Comparison of ENCODE assay signal across 11 mouse cellular contexts in the genomic region with DNA sequence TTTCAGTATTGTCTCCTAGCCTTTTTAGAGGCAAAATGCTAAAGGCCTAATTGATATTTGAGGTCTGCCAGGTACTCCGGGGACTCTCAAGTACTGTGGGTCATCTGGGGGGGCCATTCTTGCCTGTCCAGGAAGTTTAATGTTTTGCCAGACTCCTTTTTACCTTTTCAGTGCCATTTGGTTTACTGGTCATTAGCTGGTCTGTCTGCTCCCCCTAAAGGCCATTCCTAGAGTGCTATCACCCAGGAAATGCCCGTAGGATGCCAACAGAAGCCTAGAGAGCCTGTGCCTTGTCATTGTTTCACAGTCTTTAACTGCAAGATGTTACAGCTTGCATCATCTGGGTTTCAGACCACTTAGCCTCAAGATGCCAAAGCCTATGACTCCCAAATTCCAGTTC. TPM values are rescaled to one million over a fixed set of nuclear protein-coding genes. Genes with fewer than 3 reads are reported as not detected.
DNase-seq lines count a peak whose midpoint lies in the region; TF ChIP-seq lines count a peak whose summit lies in the region.
"Had no signal": no experiment of that assay in that cellular context is flagged by ENCODE, and none has a peak within 500 bp of the region (broad histone marks: within the 10 kb centered on the region; RNA-seq: fewer than 3 reads in every experiment).

No protein-coding gene starts in this region.

- DNase-seq in cerebellum, postnatal 14 days: peak; percentile 35 to 43
- DNase-seq in cerebellum, postnatal 25 days: no peak
- no peak for DNase-seq in left cerebral cortex, adult 2 months (ENCODE audit: extremely low spot score in 1 of 2, low spot score in 2 of 2)
- no peak for DNase-seq in left cerebral cortex, adult 9 months (ENCODE audit: low spot score in 2 of 2)
- DNase-seq in NIH3T3 (ENCODE audit: low read depth): peak; percentile 57
- DNase-seq in kidney, postnatal 36 days: peak; percentile 62 to 79
- DNase-seq in urinary bladder, postnatal 25 days (ENCODE audit: low spot score): no peak
- no peak for DNase-seq in gastrocnemius, postnatal 14 days
- DNase-seq: cerebellum, postnatal 36 days had no signal

- peak; percentile 48 for TF ChIP-seq CTCF in left cerebral cortex, adult 2 months (IDR thresholded peaks at IDR 0.05)

- H3K4me3 ChIP-seq in left cerebral cortex, adult 2 months: no peak overlapping the region
- H3K4me3 ChIP-seq: embryonic facial prominence, embryonic 15.5 days had no signal

- intact Hi-C loops in left cerebral cortex, adult 2 months (cut with DNase I): loop anchor here (5.0 kb wide), 1 partner anchor 35 kb away; a partner anchor contains a TSS
- intact Hi-C loops in gastrocnemius, postnatal 14 days (cut with DNase I; ENCODE audit: low total_unique reads): no loop called here

- no peak overlapping the region for H3K27ac ChIP-seq in left cerebral cortex, adult 2 months
- H3K27ac ChIP-seq: embryonic facial prominence, embryonic 15.5 days; hindbrain, embryonic 14.5 days had no signal

RNA-seq across cellular contexts. Expression of a gene that starts 35.7 kb away (rescaled TPM):
- total RNA-seq in left cerebral cortex, adult 2 months (2021): 1 to 10 TPM; 4.8 to 6.7 TPM
- total RNA-seq in gastrocnemius, postnatal 14 days (2021): 1 to 10 TPM; 1.6 to 2.2 TPM

Comparison
In these comparisons a context has a peak if more than half of its experiments do, and no peak if none do; other contexts are left out.
1. DNase-seq: peak in cerebellum, postnatal 14 days (2 of 2), NIH3T3 (single experiment) and kidney, postnatal 36 days (2 of 2); none in cerebellum, postnatal 25 days (0 of 2), left cerebral cortex, adult 2 months (0 of 2), left cerebral cortex, adult 9 months (0 of 2), urinary bladder, postnatal 25 days (single experiment) and gastrocnemius, postnatal 14 days (single experiment).